Mouse (Mus musculus) CH12.LX (cell line): ENCODE measurements around the gene Nr1h5. TPM values are rescaled to one million over a fixed set of nuclear protein-coding genes. Genes with fewer than 3 reads are reported as not detected.

Experiments
- DNase-seq: peaks from one replicate; pipeline ENCODE4 v3.0.0-alpha.2; 2013; ENCODE audit errors: extremely low read depth
- H3K27ac ChIP-seq: 2 replicates; pipeline ENCODE4 v1.5.1; 2012; ENCODE audit warnings: low read depth, mild to moderate bottlenecking, control low read depth, moderate library complexity; ENCODE audit not compliant: insufficient read depth
- H3K27me3 ChIP-seq: replicated peaks from 2 replicates; pipeline ENCODE3; 2012; ENCODE audit warnings: inconsistent platforms
- H3K36me3 ChIP-seq, 2 experiments: replicated peaks in 1 of 2; 2 replicates each; pipeline versions ENCODE3 to v1.6.1; 2012; ENCODE audit warnings: inconsistent platforms in 1 of 2, low read length in 1 of 2, mild to moderate bottlenecking in 1 of 2, mixed read lengths in 1 of 2, moderate library complexity in 1 of 2; ENCODE audit not compliant: control insufficient read depth in 1 of 2, insufficient read depth in 1 of 2
- H3K4me1 ChIP-seq, 2 experiments: 2 replicates each; pipeline ENCODE4 v1.6.1; 2012; ENCODE audit warnings: inconsistent platforms in 1 of 2, moderate library complexity in 1 of 2; ENCODE audit not compliant: insufficient read depth in 2 of 2, control insufficient read depth in 1 of 2
- H3K4me2 ChIP-seq: 2 replicates; pipeline ENCODE4 v1.6.1; 2012; ENCODE audit warnings: low read depth, mild to moderate bottlenecking, control low read depth; ENCODE audit not compliant: poor library complexity, insufficient read depth, severe bottlenecking
- H3K4me3 ChIP-seq, 3 experiments: fragments of 150-350 bp in 1 of 3; sonication (generic) in 1 of 3; replicated peaks in 1 of 3; 2 replicates each; pipeline versions ENCODE3 to v1.5.1; 2011 to 2012; ENCODE audit warnings: low read depth in 2 of 3, low read length in 2 of 3, mild to moderate bottlenecking in 2 of 3, moderate library complexity in 2 of 3, control low read depth in 1 of 3, improper control_type of control experiment in 1 of 3, inconsistent platforms in 1 of 3, mixed read lengths in 1 of 3; ENCODE audit not compliant: poor library complexity in 1 of 3
- H3K79me2 ChIP-seq: replicated peaks from 2 replicates; pipeline ENCODE4 v1.6.1; 2012; ENCODE audit warnings: mild to moderate bottlenecking, moderate library complexity; ENCODE audit not compliant: control insufficient read depth, poor library complexity, insufficient read depth, severe bottlenecking; ENCODE audit errors: extremely low read depth
- H3K9ac ChIP-seq: 2 replicates; pipeline ENCODE4 v1.6.1; 2012; ENCODE audit warnings: low read depth, mild to moderate bottlenecking, control low read depth, moderate library complexity; ENCODE audit not compliant: insufficient read depth
- H3K9me3 ChIP-seq: replicated peaks from 2 replicates; pipeline ENCODE3; 2012; ENCODE audit warnings: low read length, inconsistent platforms, mixed read lengths
- BHLHE40 ChIP-seq: IDR thresholded peaks from 2 replicates; pipeline ENCODE4 v1.6.1; 2011; ENCODE audit warnings: mild to moderate bottlenecking, low read depth, low read length, improper control_type of control experiment
- CHD1 ChIP-seq: IDR thresholded peaks from 2 replicates; pipeline ENCODE4 v1.6.1; 2012; ENCODE audit warnings: low read depth, low read length, improper control_type of control experiment, inconsistent platforms
- CTCF ChIP-seq, 2 experiments: IDR thresholded peaks in 1 of 2; conservative IDR thresholded peaks in 1 of 2; 2 replicates each; pipeline ENCODE4 v1.5.1; 2011 to 2012; ENCODE audit warnings: low read depth in 2 of 2, low read length in 2 of 2, improper control_type of control experiment in 1 of 2, inconsistent platforms in 1 of 2, mild to moderate bottlenecking in 1 of 2, moderate library complexity in 1 of 2
- E2F4 ChIP-seq: IDR thresholded peaks from 2 replicates; pipeline ENCODE4 v1.6.1; 2011; ENCODE audit warnings: low read depth, low read length, improper control_type of control experiment; ENCODE audit not compliant: insufficient replicate concordance
- ELF1 ChIP-seq: IDR thresholded peaks from 2 replicates; pipeline ENCODE4 v1.6.1; 2014; ENCODE audit warnings: low read depth, mild to moderate bottlenecking, inconsistent platforms, low read length, improper control_type of control experiment
- EP300 ChIP-seq: IDR thresholded peaks from 2 replicates; pipeline ENCODE4 v1.6.1; 2011; ENCODE audit warnings: low read length, improper control_type of control experiment
- JUN ChIP-seq: IDR thresholded peaks from 2 replicates; pipeline ENCODE4 v1.6.1; 2011; ENCODE audit warnings: low read depth, mild to moderate bottlenecking, low read length, improper control_type of control experiment, moderate library complexity; ENCODE audit not compliant: insufficient read depth
- MAZ ChIP-seq: IDR thresholded peaks from 2 replicates; pipeline ENCODE4 v1.6.1; 2012; ENCODE audit warnings: low read depth, mild to moderate bottlenecking, inconsistent platforms, low read length, improper control_type of control experiment, moderate library complexity
- MXI1 ChIP-seq: IDR thresholded peaks from 2 replicates; pipeline ENCODE4 v1.6.1; 2011; ENCODE audit warnings: mild to moderate bottlenecking, low read depth, low read length, improper control_type of control experiment
- MYC ChIP-seq: IDR thresholded peaks from 2 replicates; pipeline ENCODE4 v1.6.1; 2011; ENCODE audit warnings: low read depth, mild to moderate bottlenecking, improper control_type of control experiment, low read length
- NRF1 ChIP-seq: IDR thresholded peaks from 2 replicates; pipeline ENCODE4 v1.6.1; 2014; ENCODE audit warnings: low read depth, mild to moderate bottlenecking, inconsistent platforms, low read length, improper control_type of control experiment, moderate library complexity
- POLR2AphosphoS2 ChIP-seq: IDR thresholded peaks from 2 replicates; pipeline ENCODE4 v1.6.1; 2011; ENCODE audit warnings: low read depth, low read length, improper control_type of control experiment
- RCOR1 ChIP-seq: conservative IDR thresholded peaks from 2 replicates; pipeline ENCODE4 v1.6.1; 2012; ENCODE audit warnings: low read depth, mild to moderate bottlenecking, inconsistent platforms, low read length, improper control_type of control experiment
- SMC3 ChIP-seq: IDR thresholded peaks from 2 replicates; pipeline ENCODE4 v1.6.1; 2011; ENCODE audit warnings: low read depth, low read length, improper control_type of control experiment
- TBP ChIP-seq: conservative IDR thresholded peaks from 2 replicates; pipeline ENCODE4 v1.6.1; 2011; ENCODE audit warnings: low read depth, low read length, improper control_type of control experiment
- UBTF ChIP-seq: IDR thresholded peaks from 2 replicates; pipeline ENCODE4 v1.6.1; 2012; ENCODE audit warnings: low read depth, mild to moderate bottlenecking, inconsistent platforms, low read length, improper control_type of control experiment, moderate library complexity
- USF1 ChIP-seq: IDR thresholded peaks from 2 replicates; pipeline ENCODE4 v1.6.1; 2014; ENCODE audit warnings: low read depth, mild to moderate bottlenecking, inconsistent platforms, low read length, improper control_type of control experiment
- USF2 ChIP-seq: conservative IDR thresholded peaks from 2 replicates; pipeline ENCODE4 v1.6.1; 2011; ENCODE audit warnings: low read depth, low read length, improper control_type of control experiment
- ZC3H11A ChIP-seq: IDR thresholded peaks from 2 replicates; pipeline ENCODE4 v1.6.1; 2012; ENCODE audit warnings: low read depth, mild to moderate bottlenecking, inconsistent platforms, low read length, improper control_type of control experiment
- ZMIZ1 ChIP-seq: IDR thresholded peaks from 2 replicates; pipeline ENCODE4 v1.6.1; 2012; ENCODE audit warnings: low read depth, mild to moderate bottlenecking, inconsistent platforms, low read length, improper control_type of control experiment
- ZNF384 ChIP-seq: IDR thresholded peaks from 2 replicates; pipeline ENCODE4 v1.6.1; 2012; ENCODE audit warnings: low read depth, low read length, improper control_type of control experiment, inconsistent platforms
- dilution Hi-C: fragments of 300-500 bp; cut with MboI; formaldehyde crosslinking; loops from 2 replicates; pipeline ENCODE4 v1.14.3; 2020; ENCODE audit warnings: low sequenced_read_pairs; ENCODE audit not compliant: extremely low pct_unique_long_range_greater_than_20kb, extremely low pct_ligation_motif_present
- in situ Hi-C: fragments of 300-500 bp; cut with MboI; formaldehyde crosslinking; loops from 3 replicates; pipeline ENCODE4 v1.14.3; 2019; ENCODE audit warnings: low sequenced_read_pairs, low pct_ligation_motif_present, low pct_unique_long_range_greater_than_20kb, mixed read lengths
- polyA plus RNA-seq: library from polyadenylated mRNA; unstranded; fragments of >175 nt; gene quantifications from 2 replicates; pipeline ENCODE4 v1.2.1, GENCODE M21; 2012; ENCODE audit warnings: low read depth; ENCODE audit not compliant: insufficient read length
- total RNA-seq, 2 experiments: library from RNA; depleted of rRNA; stranded (reverse); fragments of 300-350 nt in 1 of 2; fragments of >200 nt in 1 of 2; gene quantifications; 2 replicates each; pipeline ENCODE4 v1.2.3; 2012 to 2014

Gene Nr1h5
- total and polyA plus RNA-seq, 3 experiments: 0.13 TPM; not detected in 2

- H3K9ac ChIP-seq: no peak overlapping the region
- no peaks in the 10 kb centered on the region for H3K79me2 ChIP-seq
- no peak for DNase-seq
- dilution Hi-C loops: no loop called here
- H3K9me3 ChIP-seq: peaks cover 2% of the 10 kb centered on the region
- H3K36me3 ChIP-seq: no peaks in the 10 kb centered on the region
- TF ChIP-seq USF1 (no peak), CTCF (conservative IDR thresholded peaks at IDR 0.05 in 1 of 2, IDR thresholded peaks at IDR 0.05 in 1 of 2; ENCODE audit: low read depth in 2 of 2, low read length in 2 of 2) (peak in 1 of 2 experiments; percentile 26; a peak in 1 of 4 replicates)
- H3K4me2 ChIP-seq: no peak overlapping the region
- H3K4me3 ChIP-seq: no peak overlapping the region
- in situ Hi-C loops: no loop called here
- no peaks in the 10 kb centered on the region for H3K27me3 ChIP-seq
- no peak overlapping the region for H3K27ac ChIP-seq
- peaks cover 3 to 4% of the 10 kb centered on the region in 2 experiments; a peak in 3 of 4 replicates for H3K4me1 ChIP-seq
These were observed 27.1 kb upstream of the Nr1h5 start for GRCm38 (mm10) chr3:102991041-102991440.

DNA sequence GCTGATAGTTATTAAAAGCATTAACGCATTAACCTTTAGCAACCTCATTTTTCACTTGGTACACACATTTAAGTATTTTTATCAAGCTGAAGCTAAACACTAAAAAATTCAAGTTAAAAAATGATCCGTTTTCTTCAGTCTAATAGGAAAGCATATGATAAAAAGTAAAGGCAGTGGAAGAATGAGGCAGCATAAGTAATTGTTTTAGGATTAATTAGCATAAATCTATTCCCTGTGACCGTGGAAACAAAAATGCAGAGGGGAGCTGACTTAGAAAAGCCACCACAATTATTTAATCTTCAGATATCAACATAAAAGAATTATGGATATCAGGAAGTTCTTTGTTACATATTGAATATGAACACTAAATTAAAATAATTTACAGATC lies 16.4 kb upstream of the Nr1h5 start:
- Histone ChIP-seq H3K4me2 (no peak overlapping the region), H3K79me2 (no peaks in the 10 kb centered on the region), H3K4me1 (no peaks in the 10 kb centered on the region), H3K27ac (no peak overlapping the region), H3K36me3 (no peaks in the 10 kb centered on the region), H3K9ac (no peak overlapping the region), H3K27me3 (no peaks in the 10 kb centered on the region), H3K9me3 (no peaks in the 10 kb centered on the region), H3K4me3 (no peak overlapping the region)
- in situ Hi-C loops: no loop called here
- dilution Hi-C loops: no loop called here
- DNase-seq: no peak
- TF ChIP-seq TBP (no peak), NRF1 (no peak), POLR2AphosphoS2 (no peak), EP300 (no peak), JUN (no peak), MAZ (no peak), BHLHE40 (no peak), ELF1 (no peak), CHD1 (no peak), MYC (no peak)

- Histone ChIP-seq H3K27ac (no peak overlapping the region), H3K36me3 (no peaks in the 10 kb centered on the region), H3K79me2 (no peaks in the 10 kb centered on the region), H3K4me1 (no peaks in the 10 kb centered on the region), H3K4me2 (no peak overlapping the region), H3K4me3 (no peak overlapping the region), H3K27me3 (no peaks in the 10 kb centered on the region), H3K9me3 (no peaks in the 10 kb centered on the region), H3K9ac (no peak overlapping the region)
- no peak for TF ChIP-seq TBP
- no peak for TF ChIP-seq RCOR1
- TF ChIP-seq ZC3H11A: no peak
- no peak for TF ChIP-seq E2F4
- no peak for TF ChIP-seq POLR2AphosphoS2
- TF ChIP-seq ZMIZ1: no peak
- no peak for TF ChIP-seq UBTF
- no peak for TF ChIP-seq MXI1
- no peak for TF ChIP-seq CHD1
- TF ChIP-seq EP300: no peak
- TF ChIP-seq USF2: no peak
- no peak for TF ChIP-seq ZNF384
- TF ChIP-seq SMC3: no peak
- no peak for DNase-seq
- in situ Hi-C loops (no loop called here), dilution Hi-C loops (no loop called here)
These were observed 15.8 kb upstream of the Nr1h5 start for GRCm38 (mm10) chr3:102979550-102980348.
